9 mouse cellular contexts compared by ENCODE assay signal in the genomic region with DNA sequence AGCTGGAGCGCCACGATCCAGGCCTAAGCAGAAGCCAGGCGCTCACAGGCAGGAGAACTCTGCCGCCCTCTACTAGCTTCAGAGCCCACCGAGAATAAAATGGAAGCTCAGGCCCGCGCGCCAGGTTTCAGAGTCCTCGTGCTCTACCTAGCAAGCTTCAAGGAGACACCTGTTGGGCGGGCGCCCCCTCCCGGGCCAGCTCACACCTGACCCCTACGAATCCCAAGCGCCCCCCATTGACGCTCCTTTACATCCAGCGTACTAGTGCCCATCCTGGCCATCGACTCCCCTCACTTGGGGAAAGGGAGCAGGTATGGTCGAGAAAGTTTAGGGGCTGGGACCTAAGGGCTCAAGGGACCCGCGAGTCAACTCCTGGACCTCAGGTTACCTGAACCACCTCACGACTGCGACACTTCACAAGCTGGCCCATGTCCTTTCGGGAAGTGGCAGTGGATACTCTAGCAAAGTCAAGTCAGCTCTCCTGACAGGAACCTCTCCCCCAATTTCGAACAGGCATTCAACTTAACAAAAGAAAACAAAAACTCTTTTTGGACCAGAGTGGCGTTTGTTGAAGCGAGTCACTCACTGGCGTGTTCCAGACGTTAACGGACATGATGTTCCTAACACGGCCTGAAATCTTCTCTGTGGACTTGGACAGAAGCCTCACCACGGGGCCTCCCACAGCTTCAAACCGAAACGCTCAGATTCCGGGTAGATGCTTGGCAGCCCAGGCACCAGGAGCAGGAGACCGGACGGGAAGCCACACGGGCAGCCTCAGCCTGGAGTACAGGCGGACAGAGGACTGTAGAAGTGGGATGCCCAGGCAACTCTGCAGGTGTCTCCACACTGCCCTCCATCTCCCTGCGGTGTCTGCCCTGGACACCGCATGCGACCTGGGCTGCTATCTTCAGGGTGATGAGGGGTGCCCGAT. TPM values are rescaled to one million over a fixed set of nuclear protein-coding genes. Genes with fewer than 3 reads are reported as not detected.
DNase-seq lines count a peak whose midpoint lies in the region; ATAC-seq lines count a peak whose summit lies in the region.
"Had no signal": no experiment of that assay in that cellular context is flagged by ENCODE, and none has a peak within 500 bp of the region (broad histone marks: within the 10 kb centered on the region; RNA-seq: fewer than 3 reads in every experiment).

No protein-coding gene starts in this region.

- 0 out of 2 replicates have a peak, but pooled peaks have one; percentile 1 for ATAC-seq in heart, embryonic 11.5 days (replicated peaks; ENCODE audit: insufficient number of reproducible peaks, low FRiP score, low TSS enrichment)
- peak; percentile 6; the same call in 1 of the 2 replicates for ATAC-seq in heart, embryonic 14.5 days (ENCODE audit: insufficient number of reproducible peaks, insufficient read depth, low FRiP score, low read depth)

- peak overlapping the region; percentile 73 for H3K4me3 ChIP-seq in heart, embryonic 11.5 days (ENCODE audit: low read depth, low read length)
- H3K4me3 ChIP-seq in heart, embryonic 14.5 days (ENCODE audit: control insufficient read depth in 1 of 2, insufficient read depth in 1 of 2, low read depth in 1 of 2, low read length in 2 of 2), result peak overlapping the region; percentile 70 to 79
- H3K4me3 ChIP-seq in midbrain, embryonic 10.5 days, result peak overlapping the region; percentile 91

- H3K27ac ChIP-seq in heart, embryonic 11.5 days (ENCODE audit: low read depth, low read length), result peak overlapping the region; percentile 74
- peak overlapping the region; percentile 63 to 79 for H3K27ac ChIP-seq in heart, embryonic 14.5 days (replicated peaks in 1 of 2; ENCODE audit: control insufficient read depth in 1 of 2, insufficient read depth in 1 of 2, low read depth in 2 of 2, low read length in 2 of 2)
- H3K27ac ChIP-seq in midbrain, embryonic 10.5 days (replicated peaks), result peak overlapping the region; percentile 98

- 1% methylated on average over 42 of the region's 42 CpGs for WGBS in heart, embryonic 11.5 days (ENCODE audit: insufficient replicate concordance)
- under 1% methylated on average over 42 of the region's 42 CpGs for WGBS in heart, embryonic 14.5 days
- under 1% methylated on average over 42 of the region's 42 CpGs for WGBS in midbrain, embryonic 10.5 days

- no peak for DNase-seq in heart, postnatal 25 days (ENCODE audit: low spot score)
- peak; percentile 77 to 80 for DNase-seq in kidney, postnatal 25 days
- DNase-seq in midbrain, embryonic 10.5 days (ENCODE audit: low spot score), result peak; percentile 50
- DNase-seq in urinary bladder, postnatal 4 days (ENCODE audit: low spot score in 2 of 2), result no peak
- no peak for DNase-seq in gastrocnemius, postnatal 25 days
- DNase-seq in adrenal gland, postnatal 14 days, result no peak

- H3K9me3 ChIP-seq in heart, embryonic 11.5 days (replicated peaks; ENCODE audit: control insufficient read depth, low read length), result no peaks in the 10 kb centered on the region
- H3K9me3 ChIP-seq in heart, embryonic 14.5 days (ENCODE audit: control insufficient read depth, low read length), result no peaks in the 10 kb centered on the region
- no peaks in the 10 kb centered on the region for H3K9me3 ChIP-seq in midbrain, embryonic 10.5 days (replicated peaks)

- H3K27me3 ChIP-seq in heart, embryonic 11.5 days (ENCODE audit: control insufficient read depth, insufficient read depth, low read length), result peaks cover 90% of the 10 kb centered on the region
- H3K27me3 ChIP-seq in heart, embryonic 14.5 days (ENCODE audit: control insufficient read depth, insufficient read depth, low read length), result peaks cover 87% of the 10 kb centered on the region
- H3K27me3 ChIP-seq in midbrain, embryonic 10.5 days (ENCODE audit: low read depth, poor library complexity, severe bottlenecking), result peaks cover 99% of the 10 kb centered on the region

- H3K4me2 ChIP-seq in heart, embryonic 11.5 days, result peak overlapping the region; percentile 90
- H3K4me2 ChIP-seq in heart, embryonic 14.5 days (ENCODE audit: low read length), result peak overlapping the region; percentile 92

- peak overlapping the region; percentile 67 for H3K9ac ChIP-seq in heart, embryonic 11.5 days (ENCODE audit: low read depth, low read length)
- peak overlapping the region; percentile 66 for H3K9ac ChIP-seq in heart, embryonic 14.5 days (ENCODE audit: low read length)

- no peaks in the 10 kb centered on the region for H3K36me3 ChIP-seq in heart, embryonic 11.5 days (ENCODE audit: control insufficient read depth, insufficient read depth, low read length)
- H3K36me3 ChIP-seq in heart, embryonic 14.5 days (ENCODE audit: control insufficient read depth, insufficient read depth, low read length), result no peaks in the 10 kb centered on the region
- H3K36me3 ChIP-seq in midbrain, embryonic 10.5 days, result peaks cover 23% of the 10 kb centered on the region

- intact Hi-C loops in heart, postnatal 25 days (cut with DNase I), result no loop called here

- H3K4me1 ChIP-seq in heart, embryonic 11.5 days (ENCODE audit: control insufficient read depth, insufficient read depth, low read length), result peaks cover 3% of the 10 kb centered on the region
- H3K4me1 ChIP-seq in heart, embryonic 14.5 days (ENCODE audit: control insufficient read depth in 2 of 2, insufficient read depth in 2 of 2, low read length in 2 of 2), result peaks cover 6 to 23% of the 10 kb centered on the region in 2 experiments; a peak in 3 of 4 replicates
- H3K4me1 ChIP-seq in midbrain, embryonic 10.5 days, result peaks cover 82% of the 10 kb centered on the region

RNA-seq across cellular contexts. Expression of a gene that starts 1.0 kb away (rescaled TPM):
- 11.0 and 13.3 TPM in 2 replicates for polyA plus RNA-seq in heart, embryonic 11.5 days (2014; fragmentation: Nextera tagmentation; extraction: Ambion mirVana)
- total RNA-seq in heart, postnatal 25 days (2021), result 1 to 10 TPM; 4.5 to 5.0 TPM
- polyA plus RNA-seq in heart, embryonic 14.5 days (2014; fragmentation: Nextera tagmentation; extraction: Ambion mirVana), result 11.2 and 13.3 TPM in 2 replicates
- polyA plus RNA-seq in midbrain, embryonic 10.5 days (2016; fragmentation: Nextera tagmentation; extraction: Ambion mirVana), result 26.8 and 28.1 TPM in 2 replicates
- total RNA-seq in gastrocnemius, postnatal 25 days (2021), result not detected
- total RNA-seq in adrenal gland, postnatal 14 days (2021), result 0.41 and 0.45 TPM in 2 replicates
- total RNA-seq: liver, adult 2 months had no signal
- polyA plus RNA-seq: liver, adult 2 months had no signal

Comparison
In these comparisons a context has a peak if more than half of its experiments do, and no peak if none do; other contexts are left out.
1. DNase-seq: peak in kidney, postnatal 25 days (2 of 2) and midbrain, embryonic 10.5 days (single experiment); none in heart, postnatal 25 days (single experiment), urinary bladder, postnatal 4 days (0 of 2), gastrocnemius, postnatal 25 days (single experiment) and adrenal gland, postnatal 14 days (single experiment).
2. Peak in every context shown above with its lines, with median percentiles within 50 percentile points of each other: H3K27ac ChIP-seq and H3K4me3 ChIP-seq.